Mouse (Mus musculus): ENCODE measurements at regions not wholly inside any gene's neighbourhood (a gene's known extent, or its start where the extent isn't known, plus 50 kb on each side); places are given as distances from the start of the nearest gene placed in this dataset.

DNA sequence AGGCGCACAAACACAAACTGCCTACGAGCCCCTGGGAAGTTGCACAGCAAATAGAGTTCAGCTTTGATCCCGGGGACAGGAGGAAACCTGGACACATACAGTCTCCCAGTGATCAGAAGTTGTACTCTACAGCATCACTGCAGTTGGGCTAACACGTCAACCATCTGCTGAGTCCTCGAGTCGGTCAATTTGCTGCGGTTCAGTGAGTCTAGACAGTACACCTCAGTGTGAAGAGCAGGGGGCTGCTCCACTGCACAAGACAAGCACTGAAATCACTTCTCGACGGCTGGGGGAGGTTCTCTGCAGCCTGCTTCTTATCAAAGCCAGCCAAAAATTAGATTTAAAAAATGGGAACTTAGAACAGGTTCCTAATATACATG is 78.4 kb upstream of the Aco1 start:
- TF ChIP-seq CTCF (IDR thresholded peaks at IDR 0.05; ENCODE audit: low read depth, low read length) (no peak), POLR2A (IDR thresholded peaks at IDR 0.05; ENCODE audit: extremely low read depth, insufficient read depth, low read length) (no peak)
